Mouse (Mus musculus): Measurements from ENCODE around the gene Fer. TPM values are rescaled to one million over a fixed set of nuclear protein-coding genes. Genes with fewer than 3 reads are reported as not detected.
A peak's percentile ranks its signal among the peaks of the same experiment; 100 is the strongest.

The Fer gene
- polyA plus RNA-seq (2011; ENCODE audit: insufficient read length, low read depth, missing spikeins): 67.9 and 73.2 TPM in 2 replicates

GRCm38 (mm10) chr17:63863012-63863630 is at the start of gene Fer:
Gene Fer (plus strand): TSS chr17:63863062.
- TF ChIP-seq CTCF (IDR thresholded peaks at IDR 0.05; ENCODE audit: borderline replicate concordance, insufficient read depth, low read length): no peak
- TF ChIP-seq POLR2A (IDR thresholded peaks at IDR 0.05; ENCODE audit: low read depth, low read length): peak; percentile 36
- Histone ChIP-seq H3K4me3 (ENCODE audit: insufficient read depth, low read length) (peak within 1 kb of the TSS; percentile 68), H3K4me1 (ENCODE audit: control insufficient read depth, insufficient read depth, low read length) (peaks cover 6% of the 10 kb centered on the region), H3K27ac (ENCODE audit: insufficient read depth, low read length) (peak within 1 kb of the TSS; percentile 75)

- TF ChIP-seq CTCF (IDR thresholded peaks at IDR 0.05; ENCODE audit: borderline replicate concordance, insufficient read depth, low read length) (no peak), POLR2A (IDR thresholded peaks at IDR 0.05; ENCODE audit: low read depth, low read length) (no peak)
- no peaks in the 10 kb centered on the region for H3K4me1 ChIP-seq (ENCODE audit: control insufficient read depth, insufficient read depth, low read length)
- H3K4me3 ChIP-seq (ENCODE audit: insufficient read depth, low read length): no peak overlapping the region
Measured at GRCm38 (mm10) chr17:63813552-63813951, 49.3 kb upstream of the Fer start.

GRCm38 (mm10) chr17:63818444-63819027 is 44.3 kb upstream of the Fer start:
- H3K4me1 ChIP-seq (ENCODE audit: control insufficient read depth, insufficient read depth, low read length): no peaks in the 10 kb centered on the region
- no peak overlapping the region for H3K4me3 ChIP-seq (ENCODE audit: insufficient read depth, low read length)
- no peak overlapping the region for H3K27ac ChIP-seq (ENCODE audit: insufficient read depth, low read length)
- no peak for TF ChIP-seq POLR2A (IDR thresholded peaks at IDR 0.05; ENCODE audit: low read depth, low read length)
- no peak for TF ChIP-seq CTCF (IDR thresholded peaks at IDR 0.05; ENCODE audit: borderline replicate concordance, insufficient read depth, low read length)

More at GRCm38 (mm10) chr17:63813552-63813951, 49.3 kb upstream of the Fer start:
- H3K27ac ChIP-seq (ENCODE audit: insufficient read depth, low read length): no peak overlapping the region

GRCm38 (mm10) chr17:63824141-63824540 is 38.7 kb upstream of the Fer start:
- no peak for TF ChIP-seq CTCF (IDR thresholded peaks at IDR 0.05; ENCODE audit: borderline replicate concordance, insufficient read depth, low read length)
- no peak for TF ChIP-seq POLR2A (IDR thresholded peaks at IDR 0.05; ENCODE audit: low read depth, low read length)
- Histone ChIP-seq H3K27ac (ENCODE audit: insufficient read depth, low read length) (no peak overlapping the region), H3K4me3 (ENCODE audit: insufficient read depth, low read length) (no peak overlapping the region), H3K4me1 (ENCODE audit: control insufficient read depth, insufficient read depth, low read length) (0 out of 2 replicates have a peak, but pooled peaks cover 3% of the 10 kb centered on the region)

GRCm38 (mm10) chr17:63826196-63826595 is 36.7 kb upstream of the Fer start:
- Histone ChIP-seq H3K27ac (ENCODE audit: insufficient read depth, low read length) (no peak overlapping the region), H3K4me1 (ENCODE audit: control insufficient read depth, insufficient read depth, low read length) (0 out of 2 replicates have a peak, but pooled peaks cover 3% of the 10 kb centered on the region), H3K4me3 (ENCODE audit: insufficient read depth, low read length) (no peak overlapping the region)
- no peak for TF ChIP-seq CTCF (IDR thresholded peaks at IDR 0.05; ENCODE audit: borderline replicate concordance, insufficient read depth, low read length)
- no peak for TF ChIP-seq POLR2A (IDR thresholded peaks at IDR 0.05; ENCODE audit: low read depth, low read length)

GRCm38 (mm10) chr17:63826767-63827166 is 36.1 kb upstream of the Fer start:
- TF ChIP-seq POLR2A (IDR thresholded peaks at IDR 0.05; ENCODE audit: low read depth, low read length) (no peak), CTCF (IDR thresholded peaks at IDR 0.05; ENCODE audit: borderline replicate concordance, insufficient read depth, low read length) (no peak)
- H3K27ac ChIP-seq (ENCODE audit: insufficient read depth, low read length): no peak overlapping the region

GRCm38 (mm10) chr17:63828561-63829332 is 34.1 kb upstream of the Fer start:
- Histone ChIP-seq H3K27ac (ENCODE audit: insufficient read depth, low read length) (no peak overlapping the region), H3K4me3 (ENCODE audit: insufficient read depth, low read length) (no peak overlapping the region), H3K4me1 (ENCODE audit: control insufficient read depth, insufficient read depth, low read length) (0 out of 2 replicates have a peak, but pooled peaks cover 3% of the 10 kb centered on the region)
- TF ChIP-seq CTCF (IDR thresholded peaks at IDR 0.05; ENCODE audit: borderline replicate concordance, insufficient read depth, low read length) (no peak), POLR2A (IDR thresholded peaks at IDR 0.05; ENCODE audit: low read depth, low read length) (no peak)

More at GRCm38 (mm10) chr17:63826767-63827166, 36.1 kb upstream of the Fer start:
- 0 out of 2 replicates have a peak, but pooled peaks cover 3% of the 10 kb centered on the region for H3K4me1 ChIP-seq (ENCODE audit: control insufficient read depth, insufficient read depth, low read length)
- no peak overlapping the region for H3K4me3 ChIP-seq (ENCODE audit: insufficient read depth, low read length)

- Histone ChIP-seq H3K4me1 (ENCODE audit: control insufficient read depth, insufficient read depth, low read length) (0 out of 2 replicates have a peak, but pooled peaks cover 3% of the 10 kb centered on the region), H3K4me3 (ENCODE audit: insufficient read depth, low read length) (no peak overlapping the region), H3K27ac (ENCODE audit: insufficient read depth, low read length) (no peak overlapping the region)
- TF ChIP-seq CTCF (IDR thresholded peaks at IDR 0.05; ENCODE audit: borderline replicate concordance, insufficient read depth, low read length) (no peak), POLR2A (IDR thresholded peaks at IDR 0.05; ENCODE audit: low read depth, low read length) (no peak)
Measured at GRCm38 (mm10) chr17:63831550-63831949, 31.3 kb upstream of the Fer start.

GRCm38 (mm10) chr17:63836223-63836622 is 26.6 kb upstream of the Fer start:
- H3K4me3 ChIP-seq (ENCODE audit: insufficient read depth, low read length): no peak overlapping the region
- H3K4me1 ChIP-seq (ENCODE audit: control insufficient read depth, insufficient read depth, low read length): no peaks in the 10 kb centered on the region
- TF ChIP-seq CTCF (IDR thresholded peaks at IDR 0.05; ENCODE audit: borderline replicate concordance, insufficient read depth, low read length) (no peak), POLR2A (IDR thresholded peaks at IDR 0.05; ENCODE audit: low read depth, low read length) (no peak)
- H3K27ac ChIP-seq (ENCODE audit: insufficient read depth, low read length): no peak overlapping the region
